Mouse (Mus musculus) cortical plate, adult 2 months (tissue): Measurements from ENCODE around the gene Arcn1. TPM values are rescaled to one million over a fixed set of nuclear protein-coding genes. Genes with fewer than 3 reads are reported as not detected.

ENCODE experiments used
- H3K27ac ChIP-seq: fragments of 200-500 bp; 2 replicates; pipeline ENCODE4 v1.5.1; 2012; ENCODE audit warnings: low read length, control low read depth, inconsistent platforms; ENCODE audit not compliant: insufficient read depth
- H3K4me1 ChIP-seq: fragments of 200-500 bp; 2 replicates; pipeline ENCODE4 v1.6.1; 2011; ENCODE audit warnings: low read length; ENCODE audit not compliant: control insufficient read depth, insufficient read depth
- H3K4me3 ChIP-seq: fragments of 200-500 bp; 2 replicates; pipeline ENCODE4 v1.5.1; 2011; ENCODE audit warnings: mild to moderate bottlenecking, low read length, control low read depth; ENCODE audit not compliant: insufficient read depth
- CTCF ChIP-seq: fragments of 200-500 bp; IDR thresholded peaks from 2 replicates; pipeline ENCODE4 v1.5.1; 2011; ENCODE audit warnings: mild to moderate bottlenecking, control low read depth, low read length; ENCODE audit not compliant: insufficient read depth; ENCODE audit errors: extremely low read depth
- POLR2A ChIP-seq: fragments of 200-500 bp; IDR thresholded peaks from 2 replicates; pipeline ENCODE4 v1.6.1; 2011; ENCODE audit warnings: mild to moderate bottlenecking, low read length, control low read depth; ENCODE audit not compliant: insufficient read depth; ENCODE audit errors: extremely low read depth
- polyA plus RNA-seq: library from polyadenylated mRNA; depleted of rRNA; stranded (reverse); fragments of >200 nt; gene quantifications from 2 replicates; pipeline ENCODE4 v1.2.3, GENCODE M21; 2012; rRNA removed

Gene Arcn1
- 47.2 and 48.6 TPM in 2 replicates for polyA plus RNA-seq

- Histone ChIP-seq H3K27ac (peak within 1 kb of the TSS; percentile 89), H3K4me3 (peak within 1 kb of the TSS; percentile 87), H3K4me1 (peaks cover 1% of the 10 kb centered on the region; the same call in 1 of the 2 replicates)
- TF ChIP-seq CTCF, result no peak
- peak; percentile 66 for TF ChIP-seq POLR2A
Measured at GRCm38 (mm10) chr9:44767101-44768028, at the start of gene Arcn1, which contains the start of gene Ift46. TSS of gene Arcn1 (minus strand) at chr9:44767845. TSS of gene Ift46 (plus strand) at chr9:44767908.

DNA sequence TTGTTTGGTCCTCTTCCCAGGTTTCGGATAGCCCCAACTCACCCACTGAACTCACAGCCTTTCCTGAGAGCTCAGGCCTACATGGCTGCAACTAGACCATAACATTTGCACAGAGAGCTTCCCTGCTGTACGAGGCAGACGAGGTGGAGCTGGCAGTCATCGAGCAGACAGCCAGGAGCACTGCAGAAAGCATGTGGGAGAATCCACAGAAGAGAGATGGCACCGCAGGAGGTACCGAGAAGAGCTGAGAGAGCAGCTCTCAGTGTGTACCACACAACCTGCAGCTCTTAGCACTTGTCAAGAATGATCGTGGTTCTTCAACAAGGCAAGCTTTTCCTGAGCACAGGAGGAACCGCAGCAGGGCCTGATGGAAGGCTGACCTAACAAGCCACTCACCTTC lies 46.5 kb upstream of the Arcn1 start:
- TF ChIP-seq POLR2A, result no peak
- TF ChIP-seq CTCF, result no peak
- H3K27ac ChIP-seq, result no peak overlapping the region
- H3K4me1 ChIP-seq, result peaks cover 3% of the 10 kb centered on the region; the same call in 1 of the 2 replicates
- H3K4me3 ChIP-seq, result no peak overlapping the region

DNA sequence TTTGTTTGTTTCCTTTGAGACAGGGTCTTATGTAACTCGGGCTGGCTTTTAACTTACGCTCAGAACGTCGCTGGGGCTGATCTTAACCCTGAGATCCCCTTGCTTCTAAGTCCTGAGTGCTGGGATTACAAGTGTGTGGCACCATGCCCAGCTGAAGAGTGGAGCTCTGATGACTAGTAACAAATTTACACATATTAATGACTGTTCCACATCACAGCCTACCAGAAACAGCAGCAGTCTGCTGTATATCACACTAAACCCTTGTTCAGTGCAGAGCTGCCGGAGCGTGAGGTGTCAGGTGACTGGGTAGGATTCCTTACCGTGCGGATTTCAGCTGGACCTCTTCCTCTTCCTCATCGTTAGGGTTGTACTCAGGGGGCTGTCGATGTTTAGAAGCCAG lies 42.7 kb upstream of the Arcn1 start:
- no peaks in the 10 kb centered on the region for H3K4me1 ChIP-seq
- TF ChIP-seq POLR2A (no peak), CTCF (no peak)
- no peak overlapping the region for H3K27ac ChIP-seq
- no peak overlapping the region for H3K4me3 ChIP-seq

- Histone ChIP-seq H3K27ac (no peak overlapping the region), H3K4me3 (no peak overlapping the region), H3K4me1 (no peaks in the 10 kb centered on the region)
- no peak for TF ChIP-seq POLR2A
- TF ChIP-seq CTCF, result no peak
Measured at GRCm38 (mm10) chr9:44807778-44808177, 40.1 kb upstream of the Arcn1 start.

DNA sequence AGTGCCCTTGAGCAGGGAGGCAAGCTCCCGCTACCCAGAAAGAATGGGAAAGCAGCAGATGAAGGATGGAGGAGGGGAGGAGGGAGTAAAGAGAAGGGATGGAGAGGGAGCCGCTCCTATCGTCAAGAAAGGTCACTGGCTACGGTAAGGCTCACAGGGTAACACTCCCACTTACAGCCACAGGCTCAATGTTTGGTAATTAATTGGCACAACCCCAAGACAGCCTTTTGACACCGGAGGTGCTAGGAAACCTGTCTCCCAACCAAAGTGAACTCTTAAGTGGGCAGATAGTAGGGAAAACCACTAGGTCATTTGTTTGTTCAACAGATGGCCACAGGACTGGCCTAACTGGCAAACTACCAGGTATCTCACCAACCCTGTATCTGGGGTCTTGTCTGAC lies 39.5 kb upstream of the Arcn1 start:
- no peak overlapping the region for H3K4me3 ChIP-seq
- H3K27ac ChIP-seq, result no peak overlapping the region
- no peaks in the 10 kb centered on the region for H3K4me1 ChIP-seq
- TF ChIP-seq POLR2A (no peak), CTCF (no peak)

DNA sequence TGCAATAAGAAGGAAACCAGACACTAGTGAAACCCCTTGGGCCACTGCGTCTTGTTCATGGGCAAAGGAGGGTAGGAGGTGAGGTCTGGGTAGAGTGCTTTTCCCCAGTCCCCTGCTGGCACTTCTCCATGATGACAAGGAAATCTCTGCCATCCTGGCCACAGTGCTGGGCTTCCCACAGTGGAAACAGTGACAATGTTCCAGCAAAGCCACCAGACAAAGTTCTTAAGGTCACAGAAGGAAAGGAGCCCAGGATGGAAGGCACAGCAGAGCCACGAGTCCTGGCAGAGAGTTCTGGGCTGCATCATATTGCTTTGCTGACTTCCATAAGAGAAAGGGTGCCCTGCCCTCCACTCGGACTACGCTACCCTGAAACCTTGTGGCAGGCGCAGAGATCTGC lies 37.9 kb upstream of the Arcn1 start:
- Histone ChIP-seq H3K4me1 (no peaks in the 10 kb centered on the region), H3K4me3 (no peak overlapping the region), H3K27ac (no peak overlapping the region)
- no peak for TF ChIP-seq CTCF
- TF ChIP-seq POLR2A, result no peak

GRCm38 (mm10) chr9:44804678-44805077 lies 37.0 kb upstream of the Arcn1 start:
- no peak overlapping the region for H3K27ac ChIP-seq
- no peaks in the 10 kb centered on the region for H3K4me1 ChIP-seq
- no peak for TF ChIP-seq POLR2A
- no peak for TF ChIP-seq CTCF
- no peak overlapping the region for H3K4me3 ChIP-seq

GRCm38 (mm10) chr9:44802808-44803450 lies 35.3 kb upstream of the Arcn1 start, which contains the start of gene Ttc36:
TSS of gene Ttc36 (minus strand) at chr9:44803072.
- no peak within 1 kb of the TSS for H3K27ac ChIP-seq
- no peak within 1 kb of the TSS for H3K4me3 ChIP-seq
- TF ChIP-seq POLR2A (no peak), CTCF (no peak)
- H3K4me1 ChIP-seq, result no peaks in the 10 kb centered on the region

- Histone ChIP-seq H3K4me3 (no peak overlapping the region), H3K27ac (no peak overlapping the region), H3K4me1 (no peaks in the 10 kb centered on the region)
- no peak for TF ChIP-seq POLR2A
- TF ChIP-seq CTCF, result no peak
Measured at GRCm38 (mm10) chr9:44801669-44802068, 34.0 kb upstream of the Arcn1 start.
